Mouse (Mus musculus): Measurements from ENCODE around the gene Ano5. TPM values are rescaled to one million over a fixed set of nuclear protein-coding genes. Genes with fewer than 3 reads are reported as not detected.
A peak's percentile ranks its signal among the peaks of the same experiment; 100 is the strongest.

The Ano5 gene
- polyA plus RNA-seq, 1 experiment = not detected

DNA sequence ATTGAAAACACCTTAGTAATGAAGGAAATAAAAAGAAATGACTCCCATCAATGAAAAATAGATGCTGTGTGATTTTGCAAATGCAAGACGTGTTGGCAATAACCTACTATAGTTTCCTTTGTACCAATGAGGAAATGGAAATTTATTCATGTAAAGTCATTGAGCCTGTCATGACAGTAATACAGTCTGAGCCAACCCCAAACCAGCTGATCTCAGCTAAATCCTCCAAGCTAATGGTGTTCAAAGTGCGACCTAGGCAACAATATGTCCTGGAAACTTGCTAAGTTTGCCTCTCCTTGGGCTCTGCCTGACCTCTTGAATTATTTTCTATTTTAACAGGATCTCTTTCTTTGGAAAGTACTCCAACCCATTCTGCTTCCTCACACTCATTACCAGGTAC lies 107.6 kb downstream of the Ano5 start:
- Histone ChIP-seq H3K9me3 (no peaks in the 10 kb centered on the region), H3K27me3 (replicated peaks) (peaks cover 14% of the 10 kb centered on the region), H3K4me1 (no peaks in the 10 kb centered on the region), H3K36me3 (replicated peaks; ENCODE audit: low read length) (no peaks in the 10 kb centered on the region), H3K4me3 (replicated peaks) (no peak overlapping the region)
- TF ChIP-seq FLI1 (IDR thresholded peaks at IDR 0.05; ENCODE audit: low read length) (no peak), GATA1 (IDR thresholded peaks at IDR 0.05; ENCODE audit: borderline replicate concordance, low read length) (no peak)

DNA sequence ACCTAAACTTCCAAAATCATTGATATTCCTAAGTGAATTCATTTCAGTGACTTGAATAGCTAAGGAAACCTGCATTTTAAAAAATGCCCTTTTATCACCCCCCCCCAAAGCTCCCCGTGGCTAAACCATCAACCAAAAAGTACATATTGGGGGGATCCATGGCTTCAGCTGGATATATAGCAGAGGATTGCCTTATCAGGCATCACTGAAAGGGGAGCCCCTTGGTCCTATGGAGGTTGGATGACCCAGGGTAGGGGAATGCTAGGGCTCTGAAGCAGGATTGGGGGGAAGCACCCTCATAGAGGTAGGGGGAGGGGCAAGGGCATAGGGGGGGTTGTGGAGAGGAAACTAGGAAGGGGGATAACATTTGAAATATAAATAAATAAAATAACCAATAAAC lies 109.1 kb downstream of the Ano5 start:
- H3K27me3 ChIP-seq (replicated peaks) = peaks cover 30% of the 10 kb centered on the region
- TF ChIP-seq GATA1 (IDR thresholded peaks at IDR 0.05; ENCODE audit: borderline replicate concordance, low read length) (no peak), FLI1 (IDR thresholded peaks at IDR 0.05; ENCODE audit: low read length) (no peak)
- H3K4me3 ChIP-seq (replicated peaks) = no peak overlapping the region

DNA sequence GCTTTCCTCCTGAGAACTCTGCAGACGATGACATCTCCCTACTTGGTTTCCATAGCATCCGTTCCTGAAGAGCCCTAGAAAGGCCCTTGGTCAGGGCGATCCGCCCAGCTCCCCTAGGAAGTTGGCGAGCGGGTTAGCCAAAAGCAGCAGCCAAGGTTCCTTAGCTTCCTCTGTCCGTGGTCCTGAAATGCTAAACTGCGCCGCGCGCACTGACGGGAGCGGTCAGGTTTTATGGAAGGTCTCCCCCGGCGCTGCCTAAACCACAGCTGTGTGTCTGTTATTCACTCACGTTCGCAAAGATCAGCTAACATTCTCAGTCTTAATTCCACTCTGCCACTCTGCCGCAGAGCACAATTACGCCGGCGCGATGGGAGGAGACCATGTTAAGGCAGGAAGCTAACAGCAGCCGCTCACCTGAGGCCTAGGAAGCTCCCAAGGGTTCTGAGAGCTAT lies 110.9 kb downstream of the Ano5 start, which contains the start of gene Slc17a6:
Slc17a6 (plus strand) TSS at position 313 of the 452 bp plus-strand sequence.
- Histone ChIP-seq H3K36me3 (replicated peaks; ENCODE audit: low read length) (no peaks in the 10 kb centered on the region), H3K4me1 (peaks cover 5% of the 10 kb centered on the region; the same call in 1 of the 2 replicates), H3K4me3 (replicated peaks) (no peak within 1 kb of the TSS), H3K9me3 (peaks cover 6% of the 10 kb centered on the region; the same call in 1 of the 2 replicates), H3K27me3 (replicated peaks) (peaks cover 47% of the 10 kb centered on the region)
- TF ChIP-seq FLI1 (IDR thresholded peaks at IDR 0.05; ENCODE audit: low read length) = no peak

More for the DNA sequence above, 109.1 kb downstream of the Ano5 start:
- Histone ChIP-seq H3K9me3 (no peaks in the 10 kb centered on the region; the same call in 1 of the 2 replicates), H3K36me3 (replicated peaks; ENCODE audit: low read length) (no peaks in the 10 kb centered on the region), H3K4me1 (peaks cover under 1% of the 10 kb centered on the region; the same call in 1 of the 2 replicates)

DNA sequence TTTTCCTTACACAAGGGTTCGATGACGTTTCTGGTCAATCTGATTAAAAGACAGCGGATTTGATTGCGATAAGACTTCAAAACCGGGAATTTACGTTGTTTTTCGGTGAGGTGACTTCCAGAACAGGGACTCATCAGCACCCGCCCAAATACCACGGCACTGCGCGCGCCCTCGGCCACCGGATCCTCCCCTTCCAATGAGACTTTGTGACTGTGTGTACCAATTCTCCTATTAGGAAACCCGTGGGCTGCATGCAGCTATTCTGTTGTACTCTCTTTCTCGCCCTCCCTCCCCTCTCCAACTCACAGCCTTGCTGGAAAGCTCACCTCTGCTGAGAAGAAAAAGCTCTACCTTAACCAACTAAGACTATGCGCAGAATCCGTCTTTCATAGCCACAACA lies 111.4 kb downstream of the Ano5 start:
- H3K27me3 ChIP-seq (replicated peaks) = peaks cover 52% of the 10 kb centered on the region

DNA sequence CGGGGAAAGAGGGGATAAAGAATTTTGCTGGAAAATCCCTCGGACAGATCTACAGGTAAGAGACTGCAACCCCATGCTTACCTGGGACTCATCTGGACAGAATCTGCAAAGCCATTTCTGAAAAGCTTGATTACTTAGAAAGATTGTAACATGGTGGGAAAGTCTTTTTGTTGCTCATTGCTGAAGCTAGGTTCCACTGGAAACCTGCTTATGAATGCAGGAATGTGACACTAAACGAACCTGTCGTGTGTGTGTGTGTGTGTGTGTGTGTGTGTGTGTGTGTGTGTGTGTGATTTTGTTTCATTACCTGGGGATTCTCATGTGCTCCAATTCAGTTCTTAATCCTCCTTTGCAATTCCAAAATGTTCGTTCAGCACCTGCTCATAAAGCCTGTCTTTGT lies 111.8 kb downstream of the Ano5 start:
- no peak for TF ChIP-seq FLI1 (IDR thresholded peaks at IDR 0.05; ENCODE audit: low read length)
- no peak for TF ChIP-seq GATA1 (IDR thresholded peaks at IDR 0.05; ENCODE audit: borderline replicate concordance, low read length)
- Histone ChIP-seq H3K4me3 (replicated peaks) (no peak overlapping the region), H3K9me3 (peaks cover 11% of the 10 kb centered on the region), H3K27me3 (replicated peaks) (peaks cover 57% of the 10 kb centered on the region), H3K36me3 (replicated peaks; ENCODE audit: low read length) (no peaks in the 10 kb centered on the region), H3K4me1 (peaks cover 5% of the 10 kb centered on the region; the same call in 1 of the 2 replicates)

More for the DNA sequence above, 111.4 kb downstream of the Ano5 start:
- Histone ChIP-seq H3K36me3 (replicated peaks; ENCODE audit: low read length) (no peaks in the 10 kb centered on the region), H3K4me1 (peaks cover 5% of the 10 kb centered on the region; the same call in 1 of the 2 replicates), H3K9me3 (peaks cover 9% of the 10 kb centered on the region), H3K4me3 (replicated peaks) (no peak overlapping the region)
- TF ChIP-seq GATA1 (IDR thresholded peaks at IDR 0.05; ENCODE audit: borderline replicate concordance, low read length) = no peak
- TF ChIP-seq FLI1 (IDR thresholded peaks at IDR 0.05; ENCODE audit: low read length) = no peak

DNA sequence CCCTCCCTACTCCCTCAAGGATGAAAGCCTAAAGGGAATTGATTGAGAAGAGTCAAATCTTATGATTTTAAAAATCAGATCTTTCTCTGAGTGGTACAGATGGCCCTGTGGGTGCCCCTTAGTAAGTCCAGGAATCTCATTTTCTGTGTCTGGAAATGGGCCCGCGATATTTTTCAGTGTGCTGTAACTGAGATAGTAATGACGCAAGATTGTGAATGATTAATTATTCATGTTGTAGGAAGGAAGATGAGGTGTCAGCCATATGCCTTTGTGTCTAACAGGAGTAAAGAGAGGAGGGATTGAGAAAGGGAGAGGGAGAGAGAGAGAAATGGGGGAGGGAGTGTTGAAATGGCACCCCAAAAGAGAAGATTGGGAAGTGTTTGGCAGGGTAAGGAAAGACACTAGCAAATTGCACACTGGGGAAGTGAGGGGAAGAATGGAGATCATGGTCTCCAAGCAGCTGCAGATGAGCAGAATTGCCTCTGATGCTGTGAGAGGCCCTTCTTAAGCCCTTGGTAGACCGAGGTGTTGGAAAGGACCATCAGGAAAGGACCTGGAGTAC lies 113.6 kb downstream of the Ano5 start:
- Histone ChIP-seq H3K9me3 (peaks cover 11% of the 10 kb centered on the region), H3K36me3 (replicated peaks; ENCODE audit: low read length) (no peaks in the 10 kb centered on the region), H3K4me3 (replicated peaks) (no peak overlapping the region), H3K4me1 (peaks cover 5% of the 10 kb centered on the region; the same call in 1 of the 2 replicates), H3K27me3 (replicated peaks) (peaks cover 65% of the 10 kb centered on the region)
- no peak for TF ChIP-seq FLI1 (IDR thresholded peaks at IDR 0.05; ENCODE audit: low read length)
- no peak for TF ChIP-seq GATA1 (IDR thresholded peaks at IDR 0.05; ENCODE audit: borderline replicate concordance, low read length)

DNA sequence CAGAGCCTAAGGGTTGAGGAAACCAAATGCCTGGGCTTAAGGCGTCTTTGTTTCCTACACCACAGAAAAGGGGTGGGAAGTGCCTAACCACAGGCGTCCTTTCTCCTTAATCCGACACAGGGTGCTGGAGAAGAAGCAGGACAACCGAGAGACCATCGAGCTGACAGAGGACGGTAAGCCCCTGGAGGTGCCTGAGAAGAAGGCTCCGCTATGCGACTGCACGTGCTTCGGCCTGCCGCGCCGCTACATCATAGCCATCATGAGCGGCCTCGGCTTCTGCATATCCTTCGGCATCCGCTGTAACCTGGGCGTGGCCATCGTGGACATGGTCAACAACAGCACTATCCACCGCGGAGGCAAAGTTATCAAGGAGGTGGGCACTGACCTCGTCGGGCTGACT lies 114.3 kb downstream of the Ano5 start:
- Histone ChIP-seq H3K4me1 (peaks cover 5% of the 10 kb centered on the region; the same call in 1 of the 2 replicates), H3K4me3 (replicated peaks) (peak overlapping the region; percentile 38), H3K27me3 (replicated peaks) (peaks cover 65% of the 10 kb centered on the region), H3K9me3 (peaks cover 11% of the 10 kb centered on the region), H3K36me3 (replicated peaks; ENCODE audit: low read length) (no peaks in the 10 kb centered on the region)
- TF ChIP-seq GATA1 (IDR thresholded peaks at IDR 0.05; ENCODE audit: borderline replicate concordance, low read length) (no peak), FLI1 (IDR thresholded peaks at IDR 0.05; ENCODE audit: low read length) (no peak)

DNA sequence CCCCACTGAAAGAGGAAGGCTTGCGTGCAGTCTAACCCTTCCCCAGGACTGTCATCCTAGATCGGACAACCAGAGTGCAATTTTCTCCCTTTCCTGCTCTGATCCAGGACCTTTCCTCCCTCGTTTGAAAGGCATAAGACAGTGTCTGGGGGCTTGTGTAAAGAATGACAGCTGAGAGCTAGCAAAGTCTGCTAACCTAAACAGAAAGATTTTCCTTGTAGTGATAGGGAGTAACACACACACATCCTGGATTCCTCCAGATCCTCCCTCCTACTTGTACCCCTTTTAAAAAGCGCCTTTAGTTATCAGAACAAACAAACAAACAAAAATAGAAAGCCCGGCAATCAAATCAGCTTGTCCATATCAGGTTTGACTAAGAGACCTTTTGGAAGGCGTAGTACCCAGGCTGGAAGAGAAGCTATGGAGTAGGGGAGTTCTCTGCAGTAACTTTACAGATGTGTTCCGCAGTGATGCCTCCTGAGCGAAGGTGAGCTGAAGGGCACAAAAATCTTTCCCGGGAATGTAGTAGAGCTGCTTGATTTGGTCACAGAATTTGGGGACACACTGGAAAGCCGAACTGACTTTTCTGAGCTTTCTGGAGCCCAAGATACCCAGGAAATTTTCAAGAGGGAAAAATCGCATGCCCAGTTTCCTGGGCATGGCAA lies 114.9 kb downstream of the Ano5 start:
- H3K27me3 ChIP-seq (replicated peaks) = peaks cover 65% of the 10 kb centered on the region
- no peak overlapping the region for H3K4me3 ChIP-seq (replicated peaks)
- TF ChIP-seq FLI1 (IDR thresholded peaks at IDR 0.05; ENCODE audit: low read length) (no peak), GATA1 (IDR thresholded peaks at IDR 0.05; ENCODE audit: borderline replicate concordance, low read length) (no peak)
- no peaks in the 10 kb centered on the region for H3K36me3 ChIP-seq (replicated peaks; ENCODE audit: low read length)
- H3K9me3 ChIP-seq = peaks cover 11% of the 10 kb centered on the region
- H3K4me1 ChIP-seq = peaks cover 5% of the 10 kb centered on the region; the same call in 1 of the 2 replicates

DNA sequence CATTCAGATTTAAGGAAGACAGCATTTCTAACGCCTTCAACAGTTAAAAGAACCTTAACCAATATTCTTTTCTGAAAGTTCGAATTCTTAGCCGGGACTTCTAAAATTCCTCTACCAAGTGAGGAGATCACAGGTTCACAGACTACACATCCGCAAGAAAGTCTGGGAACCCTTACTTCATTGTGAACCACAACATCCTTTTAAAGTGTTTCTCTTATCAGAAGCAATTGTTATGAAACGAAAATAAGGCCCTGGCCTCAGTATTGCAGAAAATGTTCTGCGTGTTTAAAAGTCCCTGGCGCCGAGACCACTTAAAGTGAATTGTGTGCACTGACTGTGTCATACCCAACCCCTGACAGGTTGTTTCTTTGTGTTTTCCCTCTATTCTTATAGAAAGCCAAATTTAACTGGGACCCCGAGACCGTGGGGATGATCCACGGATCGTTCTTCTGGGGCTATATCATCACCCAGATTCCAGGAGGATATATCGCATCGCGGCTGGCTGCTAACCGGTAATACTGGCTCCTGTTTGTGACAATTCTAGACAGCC lies 115.7 kb downstream of the Ano5 start:
- peaks cover 5% of the 10 kb centered on the region; the same call in 1 of the 2 replicates for H3K4me1 ChIP-seq
- TF ChIP-seq FLI1 (IDR thresholded peaks at IDR 0.05; ENCODE audit: low read length) (no peak), GATA1 (IDR thresholded peaks at IDR 0.05; ENCODE audit: borderline replicate concordance, low read length) (no peak)

More for the DNA sequence above, 115.7 kb downstream of the Ano5 start:
- Histone ChIP-seq H3K36me3 (replicated peaks; ENCODE audit: low read length) (no peaks in the 10 kb centered on the region), H3K4me3 (replicated peaks) (no peak overlapping the region), H3K9me3 (peaks cover 11% of the 10 kb centered on the region), H3K27me3 (replicated peaks) (peaks cover 64% of the 10 kb centered on the region)

All from megakaryocyte, embryonic 14.5 days (primary cell).